Mouse (Mus musculus): ENCODE measurements around the gene Zfand3. TPM values are rescaled to one million over a fixed set of nuclear protein-coding genes. Genes with fewer than 3 reads are reported as not detected.

Zfand3 gene
- polyA plus RNA-seq, 1 experiment: 138 TPM

DNA sequence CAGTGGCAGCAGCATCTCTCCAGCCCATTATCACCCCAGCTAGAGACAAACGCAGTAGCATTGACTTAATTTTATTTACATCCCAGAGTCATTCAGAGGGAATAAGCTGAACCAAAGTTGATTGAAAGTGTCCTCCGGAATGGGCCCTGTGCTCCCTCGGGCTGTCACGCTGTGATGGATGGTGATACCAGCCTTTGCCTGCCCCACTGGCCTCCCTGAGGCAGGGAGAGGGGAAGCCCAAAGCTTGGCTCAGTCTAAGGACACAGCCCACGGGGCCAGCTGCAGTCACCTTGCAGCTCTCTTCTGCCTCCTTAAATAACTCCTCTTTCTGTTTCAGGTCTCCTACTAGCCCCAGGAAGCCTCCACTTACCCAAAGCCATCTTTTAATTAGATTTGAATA is 16.4 kb upstream of the Zfand3 start:
- no peak for TF ChIP-seq CEBPB (IDR thresholded peaks at IDR 0.05; ENCODE audit: insufficient read depth, poor library complexity, severe bottlenecking)
- TF ChIP-seq TCF12 (IDR thresholded peaks at IDR 0.05; ENCODE audit: insufficient read depth, poor library complexity, severe bottlenecking): no peak
- no peak for TF ChIP-seq SRF (IDR thresholded peaks at IDR 0.05; ENCODE audit: control insufficient read depth, insufficient read length, low read depth)
- TF ChIP-seq MYOG (IDR thresholded peaks at IDR 0.05; ENCODE audit: control insufficient read depth in 1 of 3, insufficient read depth in 1 of 3, insufficient read length in 2 of 3, low read depth in 2 of 3): no peak
- TF ChIP-seq POLR2AphosphoS2 (IDR thresholded peaks at IDR 0.05; ENCODE audit: insufficient read length, low read depth): no peak
- TF ChIP-seq E2F4 (IDR thresholded peaks at IDR 0.05; ENCODE audit: insufficient read depth): no peak
- no peak for TF ChIP-seq MYOD1 (IDR thresholded peaks at IDR 0.05; ENCODE audit: control insufficient read depth in 1 of 3, insufficient read length in 2 of 3, low read depth in 2 of 3)
- TF ChIP-seq REST (IDR thresholded peaks at IDR 0.05; ENCODE audit: insufficient read depth, insufficient read length): no peak
- no peak for TF ChIP-seq POLR2A (IDR thresholded peaks at IDR 0.05; ENCODE audit: insufficient read length, low read depth)
- TF ChIP-seq TCF3 (IDR thresholded peaks at IDR 0.05; ENCODE audit: insufficient read length, low read depth): no peak
- no peak for TF ChIP-seq MAX (IDR thresholded peaks at IDR 0.05; ENCODE audit: low read depth)
- TF ChIP-seq USF1 (IDR thresholded peaks at IDR 0.05; ENCODE audit: low read depth): no peak
- Histone ChIP-seq H3K4me3 (no peak overlapping the region), H3ac (ENCODE audit: control insufficient read depth, insufficient read length) (no peak overlapping the region), H3K27me3 (ENCODE audit: control insufficient read depth, insufficient read depth, insufficient read length) (no peaks in the 10 kb centered on the region), H3K79me2 (ENCODE audit: control insufficient read depth, insufficient read depth) (no peaks in the 10 kb centered on the region), H3K36me3 (ENCODE audit: control insufficient read depth, insufficient read depth) (no peaks in the 10 kb centered on the region), H3K4me2 (ENCODE audit: low read depth) (no peak overlapping the region)

GRCm38 (mm10) chr17:29989653-29990052 is 14.9 kb upstream of the Zfand3 start:
- no peaks in the 10 kb centered on the region for H3K79me2 ChIP-seq (ENCODE audit: control insufficient read depth, insufficient read depth)
- H3K4me2 ChIP-seq (ENCODE audit: low read depth): no peak overlapping the region
- no peaks in the 10 kb centered on the region for H3K27me3 ChIP-seq (ENCODE audit: control insufficient read depth, insufficient read depth, insufficient read length)
- H3K4me3 ChIP-seq: no peak overlapping the region
- TF ChIP-seq USF1 (IDR thresholded peaks at IDR 0.05; ENCODE audit: low read depth) (no peak), TCF3 (IDR thresholded peaks at IDR 0.05; ENCODE audit: insufficient read length, low read depth) (no peak), POLR2A (IDR thresholded peaks at IDR 0.05; ENCODE audit: insufficient read length, low read depth) (no peak), POLR2AphosphoS2 (IDR thresholded peaks at IDR 0.05; ENCODE audit: insufficient read length, low read depth) (no peak), TCF12 (IDR thresholded peaks at IDR 0.05; ENCODE audit: insufficient read depth, poor library complexity, severe bottlenecking) (no peak), MAX (IDR thresholded peaks at IDR 0.05; ENCODE audit: low read depth) (no peak), E2F4 (IDR thresholded peaks at IDR 0.05; ENCODE audit: insufficient read depth) (no peak), CEBPB (IDR thresholded peaks at IDR 0.05; ENCODE audit: insufficient read depth, poor library complexity, severe bottlenecking) (no peak), MYOD1 (IDR thresholded peaks at IDR 0.05; ENCODE audit: control insufficient read depth in 1 of 3, insufficient read length in 2 of 3, low read depth in 2 of 3) (no peak)
- H3ac ChIP-seq (ENCODE audit: control insufficient read depth, insufficient read length): no peak overlapping the region
- no peaks in the 10 kb centered on the region for H3K36me3 ChIP-seq (ENCODE audit: control insufficient read depth, insufficient read depth)

- Histone ChIP-seq H3ac (ENCODE audit: control insufficient read depth, insufficient read length) (no peak overlapping the region), H3K4me3 (no peak overlapping the region), H3K27me3 (ENCODE audit: control insufficient read depth, insufficient read depth, insufficient read length) (no peaks in the 10 kb centered on the region), H3K79me2 (ENCODE audit: control insufficient read depth, insufficient read depth) (no peaks in the 10 kb centered on the region), H3K36me3 (ENCODE audit: control insufficient read depth, insufficient read depth) (no peaks in the 10 kb centered on the region), H3K4me2 (ENCODE audit: low read depth) (no peak overlapping the region)
- no peak for TF ChIP-seq REST (IDR thresholded peaks at IDR 0.05; ENCODE audit: insufficient read depth, insufficient read length)
- TF ChIP-seq POLR2A (IDR thresholded peaks at IDR 0.05; ENCODE audit: insufficient read length, low read depth): no peak
- no peak for TF ChIP-seq SRF (IDR thresholded peaks at IDR 0.05; ENCODE audit: control insufficient read depth, insufficient read length, low read depth)
- no peak for TF ChIP-seq TCF3 (IDR thresholded peaks at IDR 0.05; ENCODE audit: insufficient read length, low read depth)
- no peak for TF ChIP-seq USF1 (IDR thresholded peaks at IDR 0.05; ENCODE audit: low read depth)
- TF ChIP-seq MAX (IDR thresholded peaks at IDR 0.05; ENCODE audit: low read depth): no peak
- TF ChIP-seq TCF12 (IDR thresholded peaks at IDR 0.05; ENCODE audit: insufficient read depth, poor library complexity, severe bottlenecking): no peak
- TF ChIP-seq CEBPB (IDR thresholded peaks at IDR 0.05; ENCODE audit: insufficient read depth, poor library complexity, severe bottlenecking): no peak
- no peak for TF ChIP-seq MYOG (IDR thresholded peaks at IDR 0.05; ENCODE audit: control insufficient read depth in 1 of 3, insufficient read depth in 1 of 3, insufficient read length in 2 of 3, low read depth in 2 of 3)
- TF ChIP-seq MYOD1 (IDR thresholded peaks at IDR 0.05; ENCODE audit: control insufficient read depth in 1 of 3, insufficient read length in 2 of 3, low read depth in 2 of 3): no peak
Measured at GRCm38 (mm10) chr17:29990136-29990535, 14.4 kb upstream of the Zfand3 start.

GRCm38 (mm10) chr17:29990845-29991244 is 13.7 kb upstream of the Zfand3 start:
- H3K4me2 ChIP-seq (ENCODE audit: low read depth): no peak overlapping the region
- no peak overlapping the region for H3ac ChIP-seq (ENCODE audit: control insufficient read depth, insufficient read length)
- H3K27me3 ChIP-seq (ENCODE audit: control insufficient read depth, insufficient read depth, insufficient read length): no peaks in the 10 kb centered on the region
- H3K4me3 ChIP-seq: no peak overlapping the region
- no peaks in the 10 kb centered on the region for H3K36me3 ChIP-seq (ENCODE audit: control insufficient read depth, insufficient read depth)
- no peaks in the 10 kb centered on the region for H3K79me2 ChIP-seq (ENCODE audit: control insufficient read depth, insufficient read depth)
- no peak for TF ChIP-seq REST (IDR thresholded peaks at IDR 0.05; ENCODE audit: insufficient read depth, insufficient read length)
- TF ChIP-seq MYOG (IDR thresholded peaks at IDR 0.05; ENCODE audit: control insufficient read depth in 1 of 3, insufficient read depth in 1 of 3, insufficient read length in 2 of 3, low read depth in 2 of 3): no peak
- TF ChIP-seq SRF (IDR thresholded peaks at IDR 0.05; ENCODE audit: control insufficient read depth, insufficient read length, low read depth): no peak
- no peak for TF ChIP-seq MYOD1 (IDR thresholded peaks at IDR 0.05; ENCODE audit: control insufficient read depth in 1 of 3, insufficient read length in 2 of 3, low read depth in 2 of 3)
- TF ChIP-seq USF1 (IDR thresholded peaks at IDR 0.05; ENCODE audit: low read depth): no peak
- TF ChIP-seq MAX (IDR thresholded peaks at IDR 0.05; ENCODE audit: low read depth): no peak
- no peak for TF ChIP-seq POLR2AphosphoS2 (IDR thresholded peaks at IDR 0.05; ENCODE audit: insufficient read length, low read depth)
- TF ChIP-seq CEBPB (IDR thresholded peaks at IDR 0.05; ENCODE audit: insufficient read depth, poor library complexity, severe bottlenecking): no peak
- TF ChIP-seq POLR2A (IDR thresholded peaks at IDR 0.05; ENCODE audit: insufficient read length, low read depth): no peak
- TF ChIP-seq E2F4 (IDR thresholded peaks at IDR 0.05; ENCODE audit: insufficient read depth): no peak
- TF ChIP-seq TCF3 (IDR thresholded peaks at IDR 0.05; ENCODE audit: insufficient read length, low read depth): no peak
- TF ChIP-seq TCF12 (IDR thresholded peaks at IDR 0.05; ENCODE audit: insufficient read depth, poor library complexity, severe bottlenecking): no peak
